Comparison of ENCODE assay signal across 25 mouse cellular contexts in genomic region chr10:75227381-75227780, GRCm38 (mm10).
"Had no signal": no experiment of that assay in that cellular context is flagged by ENCODE, and none has a peak within 500 bp of the region (broad histone marks: within the 10 kb centered on the region; RNA-seq: fewer than 3 reads in every experiment).

No protein-coding gene starts in this region.

- DNase-seq: gastrocnemius, adult 2 months; gastrocnemius, postnatal 10 days; gastrocnemius, postnatal 25 days; heart, adult 2 months; heart, postnatal 4 days; kidney, adult 11 months; kidney, adult 2 months; kidney, postnatal 10 days; kidney, postnatal 25 days; layer of hippocampus, adult 9-11 months; layer of hippocampus, postnatal 36 days; left cerebral cortex, postnatal 4 days had no signal

- H3K27me3 ChIP-seq: heart, embryonic 13.5 days; heart, embryonic 15.5 days; hindbrain, embryonic 12.5 days; intestine, embryonic 15.5 days; limb, embryonic 13.5 days; limb, embryonic 15.5 days; liver, embryonic 12.5 days had no signal

- H3K4me1 ChIP-seq: hindbrain, embryonic 10.5 days had no signal

- H3K27ac ChIP-seq: gastrocnemius, adult 2 months; heart, adult 2 months; heart, embryonic 13.5 days; heart, embryonic 15.5 days; hindbrain, embryonic 10.5 days; hindbrain, embryonic 12.5 days; hindbrain, embryonic 14.5 days; intestine, embryonic 15.5 days; limb, embryonic 13.5 days; limb, embryonic 15.5 days; liver, embryonic 12.5 days; liver, embryonic 14.5 days had no signal

- H3K9ac ChIP-seq: heart, embryonic 13.5 days; heart, embryonic 15.5 days; hindbrain, embryonic 12.5 days; hindbrain, embryonic 14.5 days; intestine, embryonic 15.5 days; limb, embryonic 13.5 days; limb, embryonic 15.5 days; liver, embryonic 12.5 days; liver, embryonic 14.5 days had no signal

- H3K9me3 ChIP-seq: heart, embryonic 13.5 days; heart, embryonic 15.5 days; hindbrain, embryonic 10.5 days; hindbrain, embryonic 12.5 days; intestine, embryonic 15.5 days; limb, embryonic 13.5 days; limb, embryonic 15.5 days; liver, embryonic 12.5 days had no signal

- H3K4me3 ChIP-seq: gastrocnemius, adult 2 months; heart, adult 2 months; heart, embryonic 13.5 days; heart, embryonic 15.5 days; hindbrain, embryonic 10.5 days; hindbrain, embryonic 12.5 days; intestine, embryonic 15.5 days; limb, embryonic 13.5 days; limb, embryonic 15.5 days; liver, embryonic 12.5 days had no signal

- ATAC-seq: hindbrain, embryonic 16.5 days; inflammation-experienced regulatory T-cells, adult 6 months; intestine, embryonic 15.5 days; liver, embryonic 12.5 days had no signal

- H3K4me2 ChIP-seq: heart, embryonic 11.5 days; heart, embryonic 13.5 days; heart, embryonic 15.5 days; hindbrain, embryonic 12.5 days; hindbrain, embryonic 14.5 days; intestine, embryonic 15.5 days; limb, embryonic 13.5 days; limb, embryonic 15.5 days; liver, embryonic 12.5 days had no signal
